Mouse (Mus musculus) heart, postnatal 4 days (tissue): Measurements from ENCODE around the gene Ttc36. TPM values are rescaled to one million over a fixed set of nuclear protein-coding genes. Genes with fewer than 3 reads are reported as not detected.

Experiments
- DNase-seq: peaks from one replicate; pipeline ENCODE4 v3.0.0; 2021
- total RNA-seq, 2 experiments: library from RNA; stranded (reverse); gene quantifications; 2 replicates each; pipeline ENCODE4 v1.2.3; 2021

Gene Ttc36
- 1 to 10 TPM in 1 of 2 experiments, under 1 TPM in 1; 0.61 to 1.0 TPM for total RNA-seq

DNA sequence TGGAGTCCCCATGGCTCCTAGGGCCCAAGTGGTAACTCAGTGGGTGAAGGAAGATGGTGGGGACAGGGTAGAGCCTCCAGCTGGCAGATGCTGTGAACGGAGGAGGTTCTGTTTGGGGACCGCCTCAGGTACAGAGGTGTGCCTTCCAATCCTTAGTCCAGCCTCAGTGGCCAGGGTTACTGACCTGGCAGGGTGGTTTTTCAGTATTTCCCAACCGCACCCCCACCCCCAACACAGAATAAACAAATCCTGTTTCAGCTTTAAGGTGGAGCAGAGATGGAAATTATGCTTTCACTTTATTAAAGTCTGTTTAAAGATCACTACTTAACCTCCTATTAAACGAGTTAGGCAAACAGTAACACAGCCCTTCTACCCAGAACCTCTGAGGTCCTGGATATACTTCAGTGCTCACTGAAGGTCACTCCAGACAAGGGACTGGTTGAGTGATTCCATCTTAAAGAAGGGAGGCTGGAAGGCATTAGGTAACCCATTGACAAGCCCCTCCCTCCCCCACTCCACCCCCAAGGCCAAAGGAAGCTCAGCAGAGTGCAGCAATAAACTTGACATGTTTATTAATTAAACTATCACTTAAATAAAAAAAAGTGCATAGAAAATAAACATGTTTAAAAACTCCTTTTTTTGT lies at the start of gene Ttc36:
Ttc36 (minus strand) TSS at position 265 of the 643 bp plus-strand sequence.
- DNase-seq = no peak

DNA sequence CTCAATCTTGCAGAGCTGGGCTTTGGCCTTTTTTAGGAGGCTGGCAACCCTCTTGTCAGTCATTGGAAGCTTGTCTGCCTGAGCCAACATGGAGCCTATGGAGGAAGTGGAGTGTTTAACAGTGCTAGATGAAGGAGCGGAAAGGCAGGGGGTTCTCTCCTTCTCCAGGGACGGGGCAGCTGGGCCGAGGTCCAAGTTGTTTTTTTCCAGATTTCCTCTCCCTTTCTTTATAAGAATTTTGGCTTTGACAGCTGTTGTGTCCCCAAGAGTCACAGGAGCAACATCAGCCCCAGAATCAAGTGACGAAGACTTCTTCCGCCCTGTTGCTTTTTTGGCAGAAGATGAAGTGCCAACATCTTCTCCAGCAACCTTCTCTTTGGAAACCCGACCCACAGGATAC lies 44.6 kb upstream of the Ttc36 start:
- DNase-seq = peak; percentile 64

DNA sequence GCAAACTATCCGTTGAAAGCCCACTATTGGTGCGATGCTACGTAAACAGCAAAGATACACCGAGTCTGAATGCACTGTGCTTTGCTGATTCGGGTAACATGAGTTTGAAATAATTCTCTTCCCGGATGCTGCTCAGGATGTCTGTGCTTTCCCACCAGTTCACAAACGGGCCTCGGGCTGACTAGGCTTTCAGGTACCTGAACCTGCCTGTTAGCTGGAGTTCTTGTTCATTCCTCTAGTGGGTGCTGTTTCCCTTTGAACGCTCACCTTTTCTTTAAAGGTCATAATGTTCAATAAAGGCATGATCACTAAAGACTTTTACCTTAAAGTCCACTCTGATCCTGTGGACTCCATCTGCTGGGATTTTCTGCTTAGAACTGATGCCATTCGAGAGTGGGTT lies 38.4 kb upstream of the Ttc36 start:
- DNase-seq = peak; percentile 37

DNA sequence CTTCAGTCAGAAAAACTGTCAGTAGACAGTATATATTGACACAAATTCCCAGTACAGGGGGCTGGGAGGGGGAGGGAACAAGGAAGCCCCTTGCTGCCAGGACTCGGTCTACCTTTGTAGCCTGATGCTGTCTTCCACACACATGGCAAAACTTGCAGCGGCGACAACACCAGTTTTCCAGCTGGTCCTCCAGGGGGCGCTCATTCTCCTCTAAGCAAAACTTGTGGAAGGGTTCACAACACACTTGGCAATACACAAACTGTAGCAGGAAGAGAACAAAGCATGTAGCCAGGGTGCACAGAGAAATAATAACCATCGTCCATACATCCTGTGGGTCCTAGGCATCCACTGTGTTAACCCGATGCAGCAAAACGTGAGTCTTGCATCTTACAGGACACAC lies 33.6 kb upstream of the Ttc36 start:
- DNase-seq = peak; percentile 87

DNA sequence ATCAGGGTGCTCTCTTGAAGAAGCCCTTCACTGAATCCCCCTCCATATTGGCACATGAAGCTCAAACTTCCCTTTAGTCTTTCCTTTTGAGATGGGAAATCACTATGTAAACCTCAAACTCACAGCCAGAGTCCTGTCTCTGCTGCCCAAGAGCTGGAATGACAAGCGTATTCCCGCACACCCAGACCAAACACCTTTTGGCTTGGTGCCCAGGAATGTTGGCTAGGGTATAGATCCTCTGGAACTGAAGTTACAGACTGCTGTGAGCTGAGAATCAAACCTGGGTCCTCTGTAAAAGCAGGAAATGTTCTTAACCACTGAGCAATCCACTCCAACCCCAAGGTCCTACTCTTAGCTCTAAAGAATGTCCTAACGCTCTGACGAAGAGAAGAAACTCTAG lies 29.5 kb upstream of the Ttc36 start:
- peak; percentile 58 for DNase-seq

DNA sequence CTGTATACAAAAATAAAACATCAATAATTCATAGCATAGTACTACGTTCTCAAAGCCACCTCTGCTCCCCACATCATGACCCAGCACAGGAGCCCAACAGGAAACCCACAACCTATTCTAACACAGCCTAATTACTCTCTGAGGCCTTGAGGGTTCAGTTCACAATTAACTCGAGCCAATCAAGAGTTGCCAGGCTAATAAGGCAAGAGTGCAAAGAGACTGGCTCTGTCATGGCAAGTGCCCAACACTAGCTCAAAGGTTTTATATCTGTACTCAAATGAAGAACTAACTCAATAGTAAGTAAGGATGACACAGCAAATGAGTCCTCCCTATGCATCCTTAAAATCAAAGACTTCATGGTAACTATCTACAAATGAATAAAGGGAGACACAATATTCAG lies 27.6 kb upstream of the Ttc36 start:
- no peak for DNase-seq

DNA sequence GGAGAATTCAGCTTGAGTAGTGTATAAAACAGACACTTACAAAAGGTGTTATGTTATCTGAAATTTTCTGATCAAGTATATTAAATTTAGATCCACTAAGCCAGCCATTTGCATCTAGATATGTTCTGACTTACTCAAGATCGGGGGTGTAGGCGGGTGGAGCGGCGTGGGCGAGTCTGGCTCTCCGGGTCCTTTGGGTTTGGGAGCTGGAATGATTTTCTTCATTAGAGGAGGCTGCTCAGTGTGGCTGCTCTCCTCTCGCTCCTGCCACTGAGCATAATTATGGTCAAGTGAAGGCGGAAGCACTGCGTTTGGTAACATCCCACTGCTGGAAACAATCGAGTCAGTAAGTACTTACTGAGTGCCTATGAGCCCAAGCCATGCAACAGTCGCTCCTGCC lies 26.1 kb upstream of the Ttc36 start:
- DNase-seq = no peak

DNA sequence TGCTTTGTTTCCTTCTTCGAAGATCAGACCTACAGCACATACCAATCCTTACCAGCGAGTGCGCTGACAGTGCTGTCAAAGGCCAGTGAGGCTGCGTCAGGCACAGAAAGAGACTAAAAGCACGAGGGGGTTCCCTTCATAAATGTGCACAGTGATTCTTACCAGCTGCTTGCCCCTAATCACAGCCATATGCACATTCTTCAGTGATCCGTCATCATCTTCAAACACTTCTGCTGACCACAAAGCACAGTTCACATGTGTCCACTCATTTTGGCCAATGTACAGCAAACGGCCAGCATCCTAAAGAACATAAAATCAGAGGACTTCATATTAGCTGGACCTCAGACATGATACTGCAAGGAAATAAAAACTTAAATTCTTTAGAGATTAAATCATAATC lies 23.8 kb upstream of the Ttc36 start:
- no peak for DNase-seq

DNA sequence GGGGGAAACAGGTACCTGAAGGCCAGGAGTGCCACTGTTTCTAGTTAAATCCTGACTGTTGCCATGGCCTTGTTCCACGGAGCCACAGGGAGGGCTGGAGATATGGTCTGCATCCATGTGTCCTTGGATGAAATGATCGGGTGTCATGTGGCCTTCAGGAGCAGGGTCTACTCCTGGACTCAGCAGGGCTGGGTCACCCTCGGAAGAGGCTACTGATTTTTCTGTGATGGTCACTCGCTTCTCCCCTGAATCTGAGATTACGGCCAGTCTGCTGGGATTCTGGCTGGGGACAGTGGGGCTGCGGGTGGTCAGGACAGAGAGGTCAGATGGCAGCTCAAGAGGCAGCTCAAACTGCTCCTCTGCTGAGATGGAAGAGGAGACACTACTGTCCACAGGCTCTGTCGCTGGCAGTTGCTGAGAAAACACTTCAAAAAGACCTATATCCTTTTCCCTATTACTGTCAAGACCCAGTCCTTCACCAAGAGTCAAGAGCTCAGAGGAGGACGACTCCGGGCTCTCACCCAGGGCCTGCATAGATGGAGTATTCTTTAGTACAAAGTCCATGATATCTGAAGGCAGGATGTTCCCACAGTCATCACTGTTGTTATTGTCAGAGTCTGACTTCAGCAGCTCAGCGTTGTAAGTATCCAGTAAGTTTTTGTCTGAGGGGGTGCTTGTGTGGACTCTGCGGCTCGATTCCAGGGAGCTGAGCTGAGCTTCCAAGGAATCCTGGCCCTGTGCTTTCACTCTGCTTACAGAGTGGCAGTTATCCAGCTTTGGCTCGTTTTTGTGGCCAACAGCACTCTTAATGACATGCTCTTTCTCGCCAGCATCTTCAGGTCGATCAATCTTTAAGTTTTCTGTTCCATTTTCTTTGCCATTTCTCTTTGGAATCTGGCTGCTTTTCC lies 17.3 kb upstream of the Ttc36 start:
- DNase-seq = peak; percentile 39

DNA sequence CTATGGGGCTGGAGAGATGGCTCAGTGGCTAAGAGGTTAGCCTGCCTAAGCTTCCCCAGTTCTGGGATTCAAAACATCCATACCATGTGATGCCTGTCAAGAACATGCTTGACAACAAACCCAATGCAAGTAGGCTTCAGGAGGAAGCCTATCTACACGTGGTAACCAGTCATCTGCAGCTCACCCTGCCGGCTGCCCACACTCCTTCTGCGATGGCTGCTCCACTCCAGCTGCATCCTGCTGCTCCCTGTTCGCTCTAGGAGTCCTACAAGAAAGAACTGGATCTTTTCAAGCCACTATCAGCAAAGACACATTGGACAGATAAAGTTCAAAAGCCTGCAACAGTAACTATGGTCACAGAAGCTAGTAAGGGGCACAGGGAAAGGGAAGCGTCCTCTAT lies 14.7 kb upstream of the Ttc36 start:
- no peak for DNase-seq

DNA sequence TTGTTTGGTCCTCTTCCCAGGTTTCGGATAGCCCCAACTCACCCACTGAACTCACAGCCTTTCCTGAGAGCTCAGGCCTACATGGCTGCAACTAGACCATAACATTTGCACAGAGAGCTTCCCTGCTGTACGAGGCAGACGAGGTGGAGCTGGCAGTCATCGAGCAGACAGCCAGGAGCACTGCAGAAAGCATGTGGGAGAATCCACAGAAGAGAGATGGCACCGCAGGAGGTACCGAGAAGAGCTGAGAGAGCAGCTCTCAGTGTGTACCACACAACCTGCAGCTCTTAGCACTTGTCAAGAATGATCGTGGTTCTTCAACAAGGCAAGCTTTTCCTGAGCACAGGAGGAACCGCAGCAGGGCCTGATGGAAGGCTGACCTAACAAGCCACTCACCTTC lies 11.3 kb upstream of the Ttc36 start:
- no peak for DNase-seq

DNA sequence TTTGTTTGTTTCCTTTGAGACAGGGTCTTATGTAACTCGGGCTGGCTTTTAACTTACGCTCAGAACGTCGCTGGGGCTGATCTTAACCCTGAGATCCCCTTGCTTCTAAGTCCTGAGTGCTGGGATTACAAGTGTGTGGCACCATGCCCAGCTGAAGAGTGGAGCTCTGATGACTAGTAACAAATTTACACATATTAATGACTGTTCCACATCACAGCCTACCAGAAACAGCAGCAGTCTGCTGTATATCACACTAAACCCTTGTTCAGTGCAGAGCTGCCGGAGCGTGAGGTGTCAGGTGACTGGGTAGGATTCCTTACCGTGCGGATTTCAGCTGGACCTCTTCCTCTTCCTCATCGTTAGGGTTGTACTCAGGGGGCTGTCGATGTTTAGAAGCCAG lies 7.4 kb upstream of the Ttc36 start:
- no peak for DNase-seq

DNA sequence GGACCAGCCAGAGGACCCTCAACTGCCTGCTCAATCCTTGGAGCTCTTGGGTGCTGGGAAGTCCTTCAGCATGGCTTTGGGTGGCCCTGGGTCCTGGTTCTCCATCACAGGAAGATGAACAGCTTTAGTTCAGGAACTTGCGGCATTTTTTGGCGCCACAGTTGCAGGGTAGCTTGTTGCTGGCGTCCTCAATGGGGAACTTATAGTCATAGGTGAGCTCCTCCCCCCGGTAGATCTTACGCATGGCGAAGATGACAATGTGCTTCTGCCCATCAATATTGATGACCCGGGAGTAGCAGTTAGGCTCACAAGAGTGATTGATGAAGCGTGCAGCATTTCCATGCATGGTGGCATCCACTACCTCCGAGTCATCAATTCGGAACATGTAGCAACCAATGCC lies 4.9 kb upstream of the Ttc36 start:
- DNase-seq = no peak

DNA sequence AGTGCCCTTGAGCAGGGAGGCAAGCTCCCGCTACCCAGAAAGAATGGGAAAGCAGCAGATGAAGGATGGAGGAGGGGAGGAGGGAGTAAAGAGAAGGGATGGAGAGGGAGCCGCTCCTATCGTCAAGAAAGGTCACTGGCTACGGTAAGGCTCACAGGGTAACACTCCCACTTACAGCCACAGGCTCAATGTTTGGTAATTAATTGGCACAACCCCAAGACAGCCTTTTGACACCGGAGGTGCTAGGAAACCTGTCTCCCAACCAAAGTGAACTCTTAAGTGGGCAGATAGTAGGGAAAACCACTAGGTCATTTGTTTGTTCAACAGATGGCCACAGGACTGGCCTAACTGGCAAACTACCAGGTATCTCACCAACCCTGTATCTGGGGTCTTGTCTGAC lies 4.3 kb upstream of the Ttc36 start:
- DNase-seq = no peak

DNA sequence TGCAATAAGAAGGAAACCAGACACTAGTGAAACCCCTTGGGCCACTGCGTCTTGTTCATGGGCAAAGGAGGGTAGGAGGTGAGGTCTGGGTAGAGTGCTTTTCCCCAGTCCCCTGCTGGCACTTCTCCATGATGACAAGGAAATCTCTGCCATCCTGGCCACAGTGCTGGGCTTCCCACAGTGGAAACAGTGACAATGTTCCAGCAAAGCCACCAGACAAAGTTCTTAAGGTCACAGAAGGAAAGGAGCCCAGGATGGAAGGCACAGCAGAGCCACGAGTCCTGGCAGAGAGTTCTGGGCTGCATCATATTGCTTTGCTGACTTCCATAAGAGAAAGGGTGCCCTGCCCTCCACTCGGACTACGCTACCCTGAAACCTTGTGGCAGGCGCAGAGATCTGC lies 2.7 kb upstream of the Ttc36 start:
- DNase-seq = no peak

DNA sequence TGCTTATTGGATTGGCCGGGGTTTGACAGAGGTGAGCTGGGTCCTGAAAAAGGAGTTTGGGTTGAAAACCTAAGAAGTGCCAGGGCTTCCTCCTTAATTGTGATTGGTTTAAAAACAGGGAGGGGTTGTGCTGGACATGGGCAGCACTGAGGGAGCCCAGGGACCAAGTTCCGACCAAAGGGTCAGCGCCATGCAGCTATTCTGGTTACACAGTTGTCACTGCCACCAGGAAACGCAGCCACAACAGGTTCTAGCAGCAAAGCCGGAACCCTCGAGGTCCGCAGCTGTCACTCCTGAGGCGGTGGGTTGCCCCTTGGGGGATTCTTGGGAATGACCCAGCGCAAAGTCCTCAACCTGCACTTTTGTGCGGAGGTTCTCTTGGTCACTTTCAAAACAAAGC lies 1.8 kb upstream of the Ttc36 start:
- no peak for DNase-seq

DNA sequence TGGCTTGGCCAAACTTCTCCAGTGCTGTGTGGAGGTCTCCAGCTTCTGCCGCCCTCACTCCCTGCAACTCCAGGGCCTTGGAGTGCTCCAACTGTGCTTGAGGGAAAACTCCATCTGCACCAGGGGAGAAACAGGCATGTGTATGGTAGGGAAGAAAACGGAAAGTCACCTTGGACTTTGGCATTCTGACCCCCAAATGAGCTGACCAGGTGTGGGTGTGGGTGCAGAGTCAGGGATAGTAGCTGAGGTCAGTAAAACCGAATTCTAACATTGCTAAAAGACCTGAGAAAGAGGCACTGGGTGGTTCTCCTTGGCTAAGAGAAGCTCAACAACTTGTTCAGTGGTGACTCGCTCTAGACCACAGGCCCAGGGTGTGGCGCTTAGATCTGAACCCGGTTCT lies 1.2 kb downstream of the Ttc36 start:
- no peak for DNase-seq

DNA sequence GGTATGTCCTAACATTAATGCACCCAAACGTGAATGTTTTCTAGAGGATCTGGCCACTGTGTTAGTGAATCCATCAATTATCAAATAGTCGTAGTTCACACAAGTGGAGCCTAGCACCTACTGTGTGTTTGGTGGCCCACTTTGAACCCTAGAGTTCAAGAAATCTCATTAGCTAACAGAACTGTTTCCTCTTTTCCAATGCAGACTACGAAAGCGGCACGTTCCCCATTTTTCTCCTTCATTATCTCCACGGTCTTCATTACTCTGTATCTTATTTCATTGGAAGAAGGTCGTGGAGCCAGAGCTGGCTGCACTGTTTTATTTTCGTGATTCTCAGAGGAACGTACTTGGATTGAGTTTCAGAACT lies 2.9 kb downstream of the Ttc36 start:
- DNase-seq = no peak

DNA sequence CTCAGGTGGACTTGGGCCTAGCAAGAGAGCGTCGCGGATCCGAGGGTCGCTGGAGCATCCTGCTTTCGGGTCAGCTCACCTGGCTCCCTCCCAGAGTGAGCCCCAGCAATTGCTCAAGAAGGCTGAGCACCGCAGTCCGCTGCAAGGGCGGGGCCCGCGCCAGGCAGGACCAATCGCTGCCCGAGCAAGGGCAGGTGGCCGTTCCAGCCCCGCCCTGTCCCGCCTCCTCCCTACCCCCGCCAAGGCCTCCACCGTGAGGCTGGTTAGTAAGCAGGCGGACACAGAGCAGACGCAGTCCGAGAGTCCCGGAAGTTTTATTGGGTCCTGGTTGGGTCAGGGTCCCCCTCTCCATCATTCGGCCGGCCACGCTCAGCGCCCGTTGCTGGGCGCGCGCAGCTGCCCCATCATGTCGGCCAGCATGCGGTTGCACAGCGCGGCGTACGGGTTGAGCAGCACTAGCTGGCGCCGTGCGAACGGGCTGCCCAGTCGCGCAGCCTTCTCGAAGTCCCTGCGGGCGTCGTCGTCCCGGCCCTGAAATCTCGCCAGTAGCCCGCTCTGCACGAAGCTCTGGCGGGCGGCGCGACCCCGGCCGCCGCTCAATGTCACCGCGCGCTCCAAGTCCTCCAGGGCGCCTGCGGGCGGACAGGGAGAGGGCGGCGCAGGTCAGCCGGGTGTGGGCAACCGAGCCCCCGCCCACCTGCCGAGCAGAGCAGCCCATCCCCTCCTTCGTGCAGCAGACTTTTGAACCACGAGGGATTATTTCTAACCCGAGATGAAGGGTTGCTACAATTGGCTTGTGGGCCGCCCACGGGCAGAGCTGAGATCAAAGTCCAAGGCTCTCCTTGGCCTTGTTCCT lies 3.5 kb downstream of the Ttc36 start, which contains the start of gene Tmem25:
Tmem25 (minus strand) TSS at position 206 of the 856 bp plus-strand sequence.
- DNase-seq = peak; percentile 83

DNA sequence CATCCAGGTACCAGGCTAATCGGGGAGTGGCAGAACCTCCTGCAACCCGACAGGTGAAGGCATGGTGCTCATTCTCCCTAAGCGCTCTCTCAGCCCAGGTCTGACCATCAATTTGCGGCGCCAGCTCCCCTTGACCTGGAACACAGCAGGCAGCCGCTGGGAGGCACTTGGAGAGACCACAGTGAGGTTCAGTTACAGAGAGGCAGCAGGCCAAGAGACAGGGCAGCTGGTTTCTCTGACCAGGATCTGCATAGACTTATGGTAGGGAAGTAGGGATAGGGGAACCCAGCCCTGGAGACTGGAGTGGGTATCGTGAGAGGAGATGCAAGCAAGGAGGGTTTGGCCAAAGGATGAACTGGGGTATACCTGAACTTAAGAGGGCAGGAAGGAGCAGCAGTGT lies 4.6 kb downstream of the Ttc36 start:
- DNase-seq = no peak

DNA sequence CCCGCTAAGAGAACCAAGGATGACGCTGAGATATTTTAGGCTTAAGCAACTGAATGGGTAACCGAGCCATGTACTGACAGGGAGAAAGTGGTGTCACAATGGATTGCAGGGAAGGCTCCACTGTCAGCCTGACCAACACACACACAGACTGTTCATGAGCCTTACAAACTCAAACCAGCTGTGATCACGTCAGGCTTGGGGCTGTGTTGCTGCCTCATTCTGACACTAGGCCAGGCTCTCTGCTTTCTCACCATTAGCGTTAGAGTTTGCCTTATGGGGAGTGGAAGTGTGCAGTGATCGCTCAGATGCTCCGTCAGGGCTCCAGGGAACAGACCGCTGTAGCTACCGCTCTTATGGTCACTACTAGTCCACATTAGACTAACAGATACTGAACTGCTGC lies 10.0 kb downstream of the Ttc36 start:
- DNase-seq = no peak

DNA sequence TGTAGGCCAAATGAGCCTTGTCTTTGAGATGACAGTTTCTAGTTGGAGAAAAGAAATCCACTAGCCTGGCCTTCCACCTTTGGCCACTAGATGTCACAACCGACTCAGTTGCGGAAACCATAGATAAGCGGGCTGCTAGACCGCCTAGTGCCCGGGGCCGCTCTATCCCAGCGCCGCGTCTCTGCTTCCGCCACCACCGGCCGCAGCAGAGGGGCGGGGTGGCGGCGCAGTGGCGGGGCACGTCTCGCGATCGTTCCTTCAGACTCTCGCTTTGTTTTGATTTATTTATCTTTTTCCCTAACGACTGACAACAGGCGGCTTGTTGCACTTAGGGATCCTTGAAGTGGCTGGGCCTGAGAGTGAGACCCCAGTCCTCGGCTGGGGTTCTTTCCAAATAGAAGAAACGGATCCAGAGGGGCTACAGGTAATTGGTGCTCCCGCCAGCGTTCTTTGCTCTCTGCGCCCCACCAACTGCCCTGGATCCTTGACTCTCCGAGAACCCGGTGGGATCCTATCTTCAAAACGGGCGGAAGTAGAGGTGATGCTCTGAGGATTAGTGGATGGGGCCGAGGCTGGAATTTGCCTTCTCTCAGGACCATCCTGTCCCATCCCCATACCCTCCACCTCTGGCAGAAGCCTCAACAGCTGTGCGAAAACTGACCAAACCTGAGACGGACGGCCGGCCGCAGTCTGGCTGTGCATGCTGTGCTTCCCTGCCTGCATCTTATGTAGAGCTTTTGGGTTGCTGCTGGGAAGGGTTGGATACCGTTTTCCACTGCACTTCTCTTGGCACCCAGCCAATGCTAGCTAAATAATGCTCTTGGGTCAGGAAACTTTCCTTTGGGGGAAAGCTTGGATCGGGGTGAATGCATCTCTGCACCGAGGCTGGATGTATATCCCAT lies 29.9 kb downstream of the Ttc36 start:
- DNase-seq = peak; percentile 96
